Mouse (Mus musculus): ENCODE data around the gene Stk24.

Gene Stk24

GRCm38 (mm10) chr14:121314934-121315333 is 64.9 kb downstream of the Stk24 start:
- DNase-seq (ENCODE audit: low spot score in 2 of 2) = no peak

- DNase-seq (ENCODE audit: low spot score in 2 of 2) = no peak
Observed at GRCm38 (mm10) chr14:121313283-121313682, 66.5 kb downstream of the Stk24 start.

- DNase-seq (ENCODE audit: low spot score in 2 of 2) = no peak
Observed at GRCm38 (mm10) chr14:121311083-121311482, 68.7 kb downstream of the Stk24 start.

GRCm38 (mm10) chr14:121310325-121311080 is 69.3 kb downstream of the Stk24 start:
- no peak for DNase-seq (ENCODE audit: low spot score in 2 of 2)

- no peak for DNase-seq (ENCODE audit: low spot score in 2 of 2)
Observed at GRCm38 (mm10) chr14:121309909-121310308, 69.9 kb downstream of the Stk24 start.

- no peak for DNase-seq (ENCODE audit: low spot score in 2 of 2)
Observed at GRCm38 (mm10) chr14:121305316-121306064, 74.3 kb downstream of the Stk24 start.

- no peak for DNase-seq (ENCODE audit: low spot score in 2 of 2)
Observed at GRCm38 (mm10) chr14:121304523-121304922, 75.3 kb downstream of the Stk24 start.

GRCm38 (mm10) chr14:121299093-121299492 is 80.7 kb downstream of the Stk24 start:
- DNase-seq (ENCODE audit: low spot score in 2 of 2) = no peak

- no peak for DNase-seq (ENCODE audit: low spot score in 2 of 2)
Observed at GRCm38 (mm10) chr14:121298537-121298936, 81.3 kb downstream of the Stk24 start.

- no peak for DNase-seq (ENCODE audit: low spot score in 2 of 2)
Observed at GRCm38 (mm10) chr14:121297103-121297502, 82.7 kb downstream of the Stk24 start.

GRCm38 (mm10) chr14:121294484-121294883 is 85.3 kb downstream of the Stk24 start:
- DNase-seq (ENCODE audit: low spot score in 2 of 2) = no peak

- no peak for DNase-seq (ENCODE audit: low spot score in 2 of 2)
Observed at GRCm38 (mm10) chr14:121292391-121292790, 87.4 kb downstream of the Stk24 start.

GRCm38 (mm10) chr14:121291881-121292280 is 87.9 kb downstream of the Stk24 start:
- no peak for DNase-seq (ENCODE audit: low spot score in 2 of 2)

GRCm38 (mm10) chr14:121285379-121286120 is 94.3 kb downstream of the Stk24 start:
- DNase-seq (ENCODE audit: low spot score in 2 of 2) = no peak

GRCm38 (mm10) chr14:121281336-121281710 is 98.5 kb downstream of the Stk24 start:
- no peak for DNase-seq (ENCODE audit: low spot score in 2 of 2)

- DNase-seq (ENCODE audit: low spot score in 2 of 2) = no peak
Observed at GRCm38 (mm10) chr14:121280601-121281335, 99.0 kb downstream of the Stk24 start.

- peak; percentile 85 to 87 for DNase-seq (ENCODE audit: low spot score in 2 of 2)
Observed at GRCm38 (mm10) chr14:121279106-121279505, 100.7 kb downstream of the Stk24 start.

- no peak for DNase-seq (ENCODE audit: low spot score in 2 of 2)
Observed at GRCm38 (mm10) chr14:121276016-121276415, 103.8 kb downstream of the Stk24 start.

GRCm38 (mm10) chr14:121274985-121275384 is 104.8 kb downstream of the Stk24 start:
- DNase-seq (ENCODE audit: low spot score in 2 of 2) = no peak

- DNase-seq (ENCODE audit: low spot score in 2 of 2) = no peak
Observed at GRCm38 (mm10) chr14:121270490-121270889, 109.3 kb downstream of the Stk24 start.

- no peak for DNase-seq (ENCODE audit: low spot score in 2 of 2)
Observed at GRCm38 (mm10) chr14:121267801-121268200, 112.0 kb downstream of the Stk24 start.

- DNase-seq (ENCODE audit: low spot score in 2 of 2) = no peak
Observed at GRCm38 (mm10) chr14:121264453-121264852, 115.4 kb downstream of the Stk24 start.

All from frontal cortex, postnatal 36 days (tissue).